Mouse (Mus musculus) forebrain, embryonic 14.5 days (tissue): ENCODE data around the gene Cnih2. TPM values are rescaled to one million over a fixed set of nuclear protein-coding genes. Genes with fewer than 3 reads are reported as not detected.

Source experiments
- ATAC-seq: fragments of 200-750 bp; cut with Nextera tagmentation; 2 replicates; pipeline ENCODE4 v1.8.0; 2017; ENCODE audit warnings: mild to moderate bottlenecking, moderate library complexity
- DNase-seq: peaks from one replicate; pipeline ENCODE4 v3.0.0-alpha.2; 2015; ENCODE audit warnings: low spot score
- H3K27ac ChIP-seq: fragments of 300-500 bp; sonication (generic); 2 replicates; pipeline ENCODE4 v1.5.1; 2014; ENCODE audit warnings: low read depth, mild to moderate bottlenecking, control low read depth, low read length, moderate library complexity
- H3K27me3 ChIP-seq: fragments of 300-500 bp; sonication (generic); replicated peaks from 2 replicates; pipeline ENCODE4 v1.6.1; 2014; ENCODE audit warnings: low read length, control low read depth, mixed read lengths; ENCODE audit not compliant: control insufficient read depth, insufficient read depth
- H3K36me3 ChIP-seq: fragments of 300-500 bp; sonication (generic); 2 replicates; pipeline ENCODE4 v1.6.1; 2014; ENCODE audit warnings: low read length, control low read depth; ENCODE audit not compliant: control insufficient read depth, insufficient read depth
- H3K4me1 ChIP-seq: fragments of 300-500 bp; sonication (generic); 2 replicates; pipeline ENCODE4 v1.6.1; 2014; ENCODE audit warnings: antibody characterized with exemption, low read length, control low read depth; ENCODE audit not compliant: control insufficient read depth, insufficient read depth
- H3K4me2 ChIP-seq: fragments of 300-500 bp; sonication (generic); 2 replicates; pipeline ENCODE4 v1.6.1; 2014; ENCODE audit warnings: mild to moderate bottlenecking, control low read depth, low read length
- H3K4me3 ChIP-seq: fragments of 300-500 bp; sonication (generic); 2 replicates; pipeline ENCODE4 v1.5.1; 2014; ENCODE audit warnings: low read depth, low read length, control low read depth
- H3K9ac ChIP-seq: fragments of 300-500 bp; sonication (generic); 2 replicates; pipeline ENCODE4 v1.6.1; 2014; ENCODE audit warnings: mild to moderate bottlenecking, low read length, control low read depth, moderate library complexity
- H3K9me3 ChIP-seq: fragments of 300-500 bp; sonication (generic); replicated peaks from 2 replicates; pipeline ENCODE4 v1.6.1; 2016; ENCODE audit warnings: low read length, control low read depth, mixed read lengths; ENCODE audit not compliant: control insufficient read depth
- WGBS: fragments of 180-500 bp; shearing (Covaris S2); extraction: QIAGEN DNeasy Blood & Tissue Kit; methylation state at CpG from one replicate; pipeline ENCODE4 v1.1.7; 2014; 5-methylcytosine and 5-hydroxymethylcytosine counted together
- polyA plus RNA-seq: library from polyadenylated mRNA; unstranded; fragments of >200 nt; fragmentation: Nextera tagmentation; extraction: Ambion mirVana; gene quantifications from 2 replicates; pipeline ENCODE4 v1.2.1, GENCODE M21; 2014

The Cnih2 gene
- polyA plus RNA-seq, 1 experiment from 2014 or later, result 370 TPM

- peak within 1 kb of the TSS; percentile 86 for H3K4me2 ChIP-seq
- under 1% methylated on average over 55 of the region's 56 CpGs for WGBS
- peaks cover 24% of the 10 kb centered on the region for H3K4me1 ChIP-seq
- peak; percentile 22 for ATAC-seq
- peak; percentile 72 for DNase-seq
- H3K27me3 ChIP-seq, result peaks cover 15% of the 10 kb centered on the region
- H3K36me3 ChIP-seq, result no peaks in the 10 kb centered on the region
- H3K4me3 ChIP-seq, result peak within 1 kb of the TSS; percentile 36
- peak within 1 kb of the TSS; percentile 68 for H3K9ac ChIP-seq
- no peak within 1 kb of the TSS for H3K27ac ChIP-seq
- H3K9me3 ChIP-seq, result no peaks in the 10 kb centered on the region
Observed at GRCm38 (mm10) chr19:5067867-5068569, 30.3 kb downstream of the Cnih2 start, which contains the start of gene Cd248. Gene Cd248, plus strand, starts transcription at chr19:5068078.

- H3K36me3 ChIP-seq, result no peaks in the 10 kb centered on the region
- DNase-seq, result no peak
- H3K9ac ChIP-seq, result peak overlapping the region; percentile 68; the same call in 1 of the 2 replicates
- H3K4me1 ChIP-seq, result peaks cover 22% of the 10 kb centered on the region
- no peak for ATAC-seq
- H3K27ac ChIP-seq, result no peak overlapping the region
- peak overlapping the region; percentile 36 for H3K4me3 ChIP-seq
- peak overlapping the region; percentile 86 for H3K4me2 ChIP-seq
- peaks cover 15% of the 10 kb centered on the region for H3K27me3 ChIP-seq
- H3K9me3 ChIP-seq, result no peaks in the 10 kb centered on the region
- 14% methylated on average over 15 of the region's 15 CpGs for WGBS
Observed at GRCm38 (mm10) chr19:5067040-5067799, 31.1 kb downstream of the Cnih2 start.

- H3K27me3 ChIP-seq, result peaks cover 15% of the 10 kb centered on the region
- H3K9ac ChIP-seq, result no peak overlapping the region
- no peak for ATAC-seq
- no peak overlapping the region for H3K4me3 ChIP-seq
- H3K27ac ChIP-seq, result no peak overlapping the region
- DNase-seq, result no peak
- no peaks in the 10 kb centered on the region for H3K9me3 ChIP-seq
- no peak overlapping the region for H3K4me2 ChIP-seq
- H3K4me1 ChIP-seq, result peaks cover 14% of the 10 kb centered on the region; the same call in 1 of the 2 replicates
- H3K36me3 ChIP-seq, result no peaks in the 10 kb centered on the region
- WGBS, result 75% methylated on average over 7 of the region's 7 CpGs
Observed at GRCm38 (mm10) chr19:5065104-5065503, 33.2 kb downstream of the Cnih2 start.

DNA sequence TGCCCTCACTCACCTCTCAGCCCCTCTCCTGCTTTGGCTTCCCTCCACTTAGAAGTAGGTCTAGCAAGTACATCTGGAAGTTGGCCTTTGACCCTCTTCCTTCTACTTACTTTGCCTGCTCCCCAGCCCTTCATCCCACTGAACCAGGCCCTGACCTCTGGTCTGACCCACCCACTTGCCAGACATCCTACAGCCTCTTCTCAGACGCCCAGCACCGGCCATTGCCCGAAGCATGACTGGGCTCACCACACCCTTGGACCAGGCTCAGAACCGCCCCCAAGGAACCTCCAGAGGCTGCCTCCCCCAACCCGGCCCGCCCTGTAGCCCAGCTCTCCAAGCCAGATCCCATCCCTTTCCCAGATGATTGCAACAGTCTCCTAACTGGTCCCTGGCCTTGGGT, 35.9 kb downstream of the Cnih2 start:
- ATAC-seq (no peak), DNase-seq (no peak)
- Histone ChIP-seq H3K9me3 (no peaks in the 10 kb centered on the region), H3K36me3 (no peaks in the 10 kb centered on the region), H3K27me3 (0 out of 2 replicates have a peak, but pooled peaks cover 4% of the 10 kb centered on the region), H3K4me2 (no peak overlapping the region), H3K9ac (no peak overlapping the region), H3K27ac (no peak overlapping the region), H3K4me3 (no peak overlapping the region), H3K4me1 (peaks cover 8% of the 10 kb centered on the region; the same call in 1 of the 2 replicates)
- 86% methylated on average over 6 of the region's 6 CpGs for WGBS

DNA sequence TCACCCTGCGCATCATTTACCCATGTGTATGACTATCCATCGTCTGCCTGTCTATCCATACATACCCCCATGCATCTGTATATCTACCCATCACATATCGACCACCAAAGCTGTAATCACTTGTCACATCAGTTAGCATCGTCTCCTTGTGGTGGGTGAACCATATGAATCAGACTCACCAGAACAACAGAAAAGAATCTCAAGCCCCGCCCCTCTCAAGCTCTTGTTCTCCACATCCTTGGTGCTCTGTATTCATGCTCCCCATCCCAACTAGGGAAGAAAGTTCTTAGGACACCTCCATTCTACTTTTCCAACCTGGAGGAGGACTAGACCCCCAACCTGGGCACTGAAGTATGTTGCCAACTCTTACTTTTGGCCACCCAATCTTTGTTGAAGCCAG, 36.3 kb downstream of the Cnih2 start:
- ATAC-seq (no peak), DNase-seq (no peak)
- Histone ChIP-seq H3K4me3 (no peak overlapping the region), H3K36me3 (no peaks in the 10 kb centered on the region), H3K4me2 (no peak overlapping the region), H3K27me3 (0 out of 2 replicates have a peak, but pooled peaks cover 3% of the 10 kb centered on the region), H3K4me1 (peaks cover 6% of the 10 kb centered on the region; the same call in 1 of the 2 replicates), H3K9ac (no peak overlapping the region), H3K9me3 (no peaks in the 10 kb centered on the region), H3K27ac (no peak overlapping the region)
- WGBS, result 83% methylated on average over 5 of the region's 5 CpGs

- no peak overlapping the region for H3K4me3 ChIP-seq
- no peaks in the 10 kb centered on the region for H3K27me3 ChIP-seq
- H3K27ac ChIP-seq, result 0 out of 2 replicates have a peak overlapping the region, but pooled peaks have one; percentile 9
- no peaks in the 10 kb centered on the region for H3K9me3 ChIP-seq
- WGBS, result 39% methylated on average over 5 of the region's 5 CpGs
- DNase-seq (peak; percentile 33), ATAC-seq (no peak)
- no peaks in the 10 kb centered on the region for H3K36me3 ChIP-seq
- no peak overlapping the region for H3K4me2 ChIP-seq
- no peak overlapping the region for H3K9ac ChIP-seq
- H3K4me1 ChIP-seq, result peaks cover 6% of the 10 kb centered on the region; the same call in 1 of the 2 replicates
Observed at GRCm38 (mm10) chr19:5060365-5061330, 37.7 kb downstream of the Cnih2 start.

- H3K36me3 ChIP-seq, result no peaks in the 10 kb centered on the region
- no peaks in the 10 kb centered on the region for H3K9me3 ChIP-seq
- 18% methylated on average over 10 of the region's 10 CpGs for WGBS
- H3K9ac ChIP-seq, result peak overlapping the region; percentile 29; the same call in 1 of the 2 replicates
- no peaks in the 10 kb centered on the region for H3K27me3 ChIP-seq
- H3K4me3 ChIP-seq, result no peak overlapping the region
- ATAC-seq, result no peak
- no peak overlapping the region for H3K4me2 ChIP-seq
- no peak overlapping the region for H3K27ac ChIP-seq
- peaks cover 6% of the 10 kb centered on the region; the same call in 1 of the 2 replicates for H3K4me1 ChIP-seq
- no peak for DNase-seq
Observed at GRCm38 (mm10) chr19:5058801-5059771, 39.2 kb downstream of the Cnih2 start.
